Mouse (Mus musculus): Measurements from ENCODE around the gene Tmprss13.

DNA sequence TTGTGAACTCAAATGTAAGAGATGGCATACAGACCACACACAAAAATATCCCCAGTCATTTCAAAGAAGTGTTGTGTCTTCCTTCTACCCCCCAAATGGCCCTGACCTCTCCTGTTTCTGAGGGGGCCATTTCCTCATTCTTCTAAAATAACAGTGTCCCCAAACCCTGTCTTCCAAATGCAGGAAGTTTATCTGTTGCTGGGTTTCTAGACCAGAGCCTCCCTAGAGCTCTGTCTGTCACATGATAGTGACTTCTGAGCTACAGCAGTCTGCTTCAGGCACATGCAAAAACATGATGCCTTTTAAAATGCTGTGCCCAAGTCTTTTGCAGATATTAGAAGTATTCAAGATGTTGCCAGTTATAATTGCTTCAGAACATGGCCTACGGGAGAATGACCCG lies 44.3 kb upstream of the Tmprss13 start:
- TF ChIP-seq CTCF (IDR thresholded peaks at IDR 0.05; ENCODE audit: low read depth, low read length) (no peak), POLR2A (IDR thresholded peaks at IDR 0.05; ENCODE audit: extremely low read depth, insufficient read depth, low read length) (no peak)

Data from liver, adult 2 months (tissue).